Mouse (Mus musculus) ES-Bruce4 (cell line): ENCODE measurements around the gene Nccrp1. TPM values are rescaled to one million over a fixed set of nuclear protein-coding genes. Genes with fewer than 3 reads are reported as not detected.
"Not testable (repeated sequence)": the region's sequence is repeated elsewhere in the genome, so short reads cannot be mapped to it uniquely, and the experiment has no call there.

Source experiments
- H3K27ac ChIP-seq: 2 replicates; pipeline ENCODE4 v1.5.1; 2012; ENCODE audit warnings: low read length, inconsistent platforms; ENCODE audit not compliant: insufficient read depth
- H3K27me3 ChIP-seq: 2 replicates; pipeline ENCODE4 v1.6.1; 2012; ENCODE audit warnings: mild to moderate bottlenecking, low read length, inconsistent platforms; ENCODE audit not compliant: control insufficient read depth, poor library complexity, insufficient read depth, severe bottlenecking
- H3K36me3 ChIP-seq: 2 replicates; pipeline ENCODE4 v1.6.1; 2012; ENCODE audit warnings: inconsistent platforms, mild to moderate bottlenecking, low read length, moderate library complexity; ENCODE audit not compliant: control insufficient read depth, poor library complexity, insufficient read depth, severe bottlenecking
- H3K4me1 ChIP-seq: one replicate; pipeline ENCODE4 v1.8.1; 2011; ENCODE audit warnings: low read length; ENCODE audit not compliant: control insufficient read depth, insufficient read depth
- H3K4me3 ChIP-seq: 2 replicates; pipeline ENCODE4 v1.5.1; 2011; ENCODE audit warnings: low read depth, mild to moderate bottlenecking, low read length
- H3K9ac ChIP-seq: 2 replicates; pipeline ENCODE4 v1.6.1; 2012; ENCODE audit warnings: low read depth, mild to moderate bottlenecking, inconsistent platforms; ENCODE audit not compliant: poor library complexity, severe bottlenecking
- H3K9me3 ChIP-seq: replicated peaks from 2 replicates; pipeline ENCODE4 v1.6.1; 2012; ENCODE audit warnings: mild to moderate bottlenecking, low read length, inconsistent platforms; ENCODE audit not compliant: control insufficient read depth, poor library complexity, insufficient read depth, severe bottlenecking
- CTCF ChIP-seq: IDR thresholded peaks from one replicate; pipeline ENCODE4 v1.8.1; 2011; ENCODE audit warnings: low read depth, low read length
- EP300 ChIP-seq: IDR thresholded peaks from 2 replicates; pipeline ENCODE4 v1.6.1; 2011; ENCODE audit warnings: low read depth, low read length; ENCODE audit not compliant: insufficient read depth
- POLR2A ChIP-seq: IDR thresholded peaks from one replicate; pipeline ENCODE4 v1.8.1; 2011; ENCODE audit warnings: low read length; ENCODE audit not compliant: insufficient read depth
- polyA plus RNA-seq: library from polyadenylated mRNA; stranded (reverse); fragments of >200 nt; gene quantifications from 2 replicates; pipeline ENCODE4 v1.2.4, GENCODE M21; 2011; ENCODE audit warnings: low read depth; ENCODE audit not compliant: missing spikeins, insufficient read depth, insufficient read length

Gene Nccrp1
- polyA plus RNA-seq, 1 experiment: 6.4 TPM

DNA sequence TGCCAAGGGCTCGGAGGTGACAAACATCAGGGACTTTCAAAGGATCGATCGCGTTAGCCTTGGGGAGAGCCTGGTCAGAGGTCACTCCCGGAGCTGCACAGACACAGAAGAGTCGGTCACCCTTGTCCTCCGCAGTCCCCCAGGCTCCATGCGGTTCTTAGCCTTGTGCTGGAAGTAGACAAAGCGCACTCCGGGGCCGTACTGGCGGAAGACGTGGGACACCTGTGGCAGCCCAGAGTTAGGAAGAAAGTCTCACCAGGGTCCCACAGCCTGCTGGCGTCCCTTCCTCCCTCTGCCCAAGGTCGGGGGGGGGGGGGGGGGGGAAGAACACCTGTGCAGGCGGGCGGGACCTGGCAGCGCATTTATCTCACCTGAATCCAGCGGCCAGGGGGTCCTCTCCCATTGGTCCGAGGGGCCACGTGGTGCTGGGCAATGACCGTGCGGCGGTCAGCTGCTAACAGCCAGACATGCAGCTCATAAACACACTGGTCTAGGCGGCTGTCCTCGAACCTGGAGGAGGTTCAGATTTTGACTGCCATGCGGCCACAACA, 2.9 kb downstream of the Nccrp1 start:
- Histone ChIP-seq H3K9me3 (no peaks in the 10 kb centered on the region), H3K9ac (peak overlapping the region; percentile 19; the same call in 1 of the 2 replicates), H3K4me3 (peak overlapping the region; percentile 48), H3K27ac (no peak overlapping the region), H3K4me1 (peaks cover 3% of the 10 kb centered on the region), H3K36me3 (no peaks in the 10 kb centered on the region), H3K27me3 (no peaks in the 10 kb centered on the region)
- TF ChIP-seq POLR2A (no peak), CTCF (no peak), EP300 (no peak)

DNA sequence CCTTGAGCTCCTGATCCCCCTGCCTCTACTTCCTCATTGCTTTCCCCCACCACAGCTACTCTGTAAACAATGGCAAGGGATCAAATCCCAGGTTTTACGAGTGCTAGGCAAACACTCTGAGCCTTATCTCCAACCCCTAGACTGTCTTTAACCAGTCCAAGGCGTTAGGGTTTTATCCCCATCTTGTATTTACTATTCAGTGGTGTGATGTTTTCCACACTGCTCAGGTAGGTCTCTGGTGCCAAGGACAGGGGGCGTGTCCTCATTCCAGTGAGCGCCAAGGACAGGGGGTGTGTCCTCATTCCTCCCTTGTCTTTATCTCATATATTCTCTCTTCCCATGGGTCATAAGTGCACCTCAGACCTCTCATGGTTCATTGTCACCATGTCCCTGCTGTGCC, 6.5 kb downstream of the Nccrp1 start, which contains the start of gene Sycn:
Gene Sycn, plus strand, starts transcription at position 360 of the 400 bp plus-strand sequence.
- Histone ChIP-seq H3K9ac (no peak within 1 kb of the TSS), H3K27me3 (no peaks in the 10 kb centered on the region), H3K4me1 (no peaks in the 10 kb centered on the region)

DNA sequence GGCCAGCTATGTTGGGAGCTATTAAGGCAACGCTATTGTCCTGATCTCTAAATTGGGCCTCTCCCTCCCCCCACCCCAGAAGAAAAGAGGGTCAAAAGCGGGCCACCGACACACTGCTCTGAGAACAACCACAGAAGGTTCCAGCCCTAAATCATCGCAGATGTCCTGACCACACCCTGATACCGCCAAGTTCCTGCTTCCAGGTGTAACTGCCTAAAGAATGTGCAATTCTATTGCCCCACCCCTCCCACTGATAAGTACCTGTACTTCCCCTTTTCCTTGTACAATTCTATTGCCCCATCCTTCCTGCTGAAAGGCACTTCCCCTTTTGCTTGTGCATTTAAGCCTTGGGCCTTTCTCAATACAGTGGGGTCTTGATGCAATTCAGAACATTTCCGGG, 8.2 kb downstream of the Nccrp1 start:
- H3K27me3 ChIP-seq, H3K27ac ChIP-seq, H3K4me1 ChIP-seq, H3K4me3 ChIP-seq, H3K36me3 ChIP-seq, H3K9ac ChIP-seq, H3K9me3 ChIP-seq: not testable (repeated sequence)

More for the DNA sequence above, 6.5 kb downstream of the Nccrp1 start, which contains the start of gene Sycn:
- Histone ChIP-seq H3K4me3 (no peak within 1 kb of the TSS), H3K27ac (no peak within 1 kb of the TSS), H3K36me3 (no peaks in the 10 kb centered on the region), H3K9me3 (no peaks in the 10 kb centered on the region)
- no peak for TF ChIP-seq CTCF
- no peak for TF ChIP-seq POLR2A
- TF ChIP-seq EP300: no peak

DNA sequence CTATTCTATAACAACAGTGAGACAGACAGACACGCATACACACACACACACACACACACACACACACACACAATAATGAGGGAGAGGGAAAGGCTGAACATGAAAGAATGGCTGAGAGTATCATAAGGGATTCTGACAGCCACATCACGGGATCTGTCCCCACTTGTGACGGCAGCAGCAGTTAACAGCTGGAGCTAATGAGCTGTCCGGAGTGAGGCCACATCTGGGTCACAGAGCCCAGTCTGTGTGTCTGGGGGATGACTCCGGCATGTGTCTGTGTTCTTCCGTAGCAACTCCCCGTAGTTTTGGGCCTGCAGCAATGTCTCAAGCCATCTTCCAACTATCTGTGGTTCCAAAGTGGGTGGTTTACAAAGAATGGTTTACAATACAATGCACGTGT, 15.0 kb downstream of the Nccrp1 start:
- Histone ChIP-seq H3K27me3 (no peaks in the 10 kb centered on the region), H3K9me3 (no peaks in the 10 kb centered on the region), H3K27ac (no peak overlapping the region), H3K9ac (no peak overlapping the region), H3K4me3 (no peak overlapping the region), H3K36me3 (no peaks in the 10 kb centered on the region), H3K4me1 (no peaks in the 10 kb centered on the region)
- no peak for TF ChIP-seq CTCF
- no peak for TF ChIP-seq POLR2A
- TF ChIP-seq EP300: no peak

DNA sequence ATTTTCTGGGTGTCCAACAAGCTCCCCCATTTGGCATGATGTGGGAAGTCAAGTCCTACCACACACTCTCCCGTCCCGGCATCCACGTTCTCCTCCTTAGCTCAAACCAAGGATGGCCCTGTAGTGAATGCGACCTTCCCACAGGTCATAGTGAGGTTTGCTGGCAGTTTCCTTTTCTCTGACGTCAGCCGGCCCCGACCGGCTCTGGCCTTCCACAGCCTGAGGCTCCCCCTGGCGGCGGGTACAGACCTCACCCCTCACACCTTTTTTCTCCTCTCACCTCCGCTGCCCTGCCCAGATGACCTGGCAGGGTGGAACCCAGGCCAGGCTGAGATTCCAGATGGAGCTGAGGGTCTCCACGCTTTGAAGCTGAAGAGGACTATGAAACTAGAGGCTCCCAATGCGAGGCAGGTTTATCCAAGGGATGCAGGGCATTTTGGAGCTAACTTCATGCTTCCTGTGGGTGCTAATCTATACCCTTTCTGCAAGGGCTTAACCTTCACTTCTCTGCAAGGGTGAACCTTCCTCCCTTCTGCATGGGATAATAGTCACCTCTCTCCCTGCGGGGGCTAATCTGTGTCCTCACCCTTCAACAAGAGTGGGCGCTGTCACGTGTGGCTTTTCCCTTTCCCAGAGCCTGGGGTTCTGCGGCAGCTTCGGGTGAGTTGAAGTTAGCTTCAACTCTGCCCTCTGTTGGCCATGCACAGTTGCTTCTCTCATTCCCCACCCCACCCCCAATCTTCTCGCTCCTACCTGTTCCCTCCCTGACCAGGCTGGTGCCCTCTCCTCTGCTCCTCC, 18.9 kb downstream of the Nccrp1 start:
- TF ChIP-seq POLR2A: no peak
- peak; percentile 86 for TF ChIP-seq CTCF
- TF ChIP-seq EP300: 0 out of 2 replicates have a peak, but pooled peaks have one; percentile 24
- H3K36me3 ChIP-seq: no peaks in the 10 kb centered on the region
- H3K4me3 ChIP-seq: no peak overlapping the region
- H3K9ac ChIP-seq: no peak overlapping the region
- H3K27me3 ChIP-seq: no peaks in the 10 kb centered on the region
- H3K9me3 ChIP-seq: no peaks in the 10 kb centered on the region
- H3K4me1 ChIP-seq: no peaks in the 10 kb centered on the region
- no peak overlapping the region for H3K27ac ChIP-seq

DNA sequence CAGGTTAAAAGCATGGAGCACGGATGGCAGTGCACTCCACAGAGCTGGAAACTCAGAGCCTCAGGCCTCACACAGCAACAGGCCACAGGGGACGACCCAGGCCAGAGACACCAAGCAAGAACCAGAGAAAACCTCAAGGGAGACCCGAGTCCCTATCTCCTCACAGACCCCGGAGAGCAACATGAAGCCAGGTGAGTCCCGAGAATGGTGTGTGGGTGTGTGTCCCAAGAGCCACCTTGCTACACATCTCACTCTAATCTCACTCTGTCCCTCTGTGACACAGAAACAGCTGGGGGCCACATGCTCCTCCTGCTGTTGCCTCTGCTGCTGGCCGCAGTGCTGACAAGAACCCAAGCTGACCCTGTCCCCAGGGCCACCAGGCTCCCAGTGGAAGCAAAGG, 24.5 kb downstream of the Nccrp1 start, which contains the start of gene Ifnl3:
Gene Ifnl3, plus strand, starts transcription at position 301 of the 400 bp plus-strand sequence.
- not testable (repeated sequence) for H3K27me3 ChIP-seq, H3K4me3 ChIP-seq, H3K9ac ChIP-seq, H3K27ac ChIP-seq, H3K9me3 ChIP-seq, H3K36me3 ChIP-seq, H3K4me1 ChIP-seq
